Mouse (Mus musculus): ENCODE results near the gene Armh1. TPM values are rescaled to one million over a fixed set of nuclear protein-coding genes. Genes with fewer than 3 reads are reported as not detected.
A peak's percentile ranks its signal among the peaks of the same experiment; 100 is the strongest.

Armh1 gene
- polyA plus RNA-seq, 1 experiment, result not detected

- peaks cover 64% of the 10 kb centered on the region for H3K36me3 ChIP-seq (ENCODE audit: control insufficient read depth, insufficient read depth)
- H3K27me3 ChIP-seq (ENCODE audit: control insufficient read depth, insufficient read depth, insufficient read length), result no peaks in the 10 kb centered on the region
- no peaks in the 10 kb centered on the region for H3K79me3 ChIP-seq (ENCODE audit: low read depth)
- no peak overlapping the region for H3K4me3 ChIP-seq (ENCODE audit: insufficient read depth, poor library complexity, severe bottlenecking)
- no peaks in the 10 kb centered on the region for H3K79me2 ChIP-seq (ENCODE audit: control insufficient read depth, insufficient read depth)
- TF ChIP-seq USF1 (IDR thresholded peaks at IDR 0.05; ENCODE audit: low read depth) (no peak), CTCF (IDR thresholded peaks at IDR 0.05; ENCODE audit: control insufficient read depth, insufficient read depth, insufficient read length) (no peak), MYOG (IDR thresholded peaks at IDR 0.05; ENCODE audit: control insufficient read depth, extremely low read depth, insufficient read length) (no peak), CEBPB (IDR thresholded peaks at IDR 0.05; ENCODE audit: low read depth) (no peak), FOSL1 (IDR thresholded peaks at IDR 0.05; ENCODE audit: insufficient read depth, low read length, poor library complexity, severe bottlenecking) (no peak), MYOD1 (IDR thresholded peaks at IDR 0.05; ENCODE audit: control insufficient read depth, insufficient read length, low read depth) (no peak), MAX (IDR thresholded peaks at IDR 0.05) (no peak)
- H3ac ChIP-seq (ENCODE audit: control insufficient read depth, insufficient read length, low read depth), result no peak overlapping the region
Measured at GRCm38 (mm10) chr4:117276281-117276711, 24.4 kb upstream of the Armh1 start.

GRCm38 (mm10) chr4:117274720-117275119, 22.8 kb upstream of the Armh1 start:
- H3ac ChIP-seq (ENCODE audit: control insufficient read depth, insufficient read length, low read depth), result no peak overlapping the region
- no peaks in the 10 kb centered on the region for H3K79me3 ChIP-seq (ENCODE audit: low read depth)
- no peaks in the 10 kb centered on the region for H3K79me2 ChIP-seq (ENCODE audit: control insufficient read depth, insufficient read depth)
- no peak overlapping the region for H3K4me3 ChIP-seq (ENCODE audit: insufficient read depth, poor library complexity, severe bottlenecking)
- TF ChIP-seq MYOG (IDR thresholded peaks at IDR 0.05; ENCODE audit: control insufficient read depth, extremely low read depth, insufficient read length), result no peak
- TF ChIP-seq CEBPB (IDR thresholded peaks at IDR 0.05; ENCODE audit: low read depth), result no peak
- no peak for TF ChIP-seq MYOD1 (IDR thresholded peaks at IDR 0.05; ENCODE audit: control insufficient read depth, insufficient read length, low read depth)
- no peak for TF ChIP-seq USF1 (IDR thresholded peaks at IDR 0.05; ENCODE audit: low read depth)
- TF ChIP-seq FOSL1 (IDR thresholded peaks at IDR 0.05; ENCODE audit: insufficient read depth, low read length, poor library complexity, severe bottlenecking), result no peak
- no peak for TF ChIP-seq CTCF (IDR thresholded peaks at IDR 0.05; ENCODE audit: control insufficient read depth, insufficient read depth, insufficient read length)
- no peak for TF ChIP-seq MAX (IDR thresholded peaks at IDR 0.05)
- peaks cover 50% of the 10 kb centered on the region for H3K36me3 ChIP-seq (ENCODE audit: control insufficient read depth, insufficient read depth)
- no peaks in the 10 kb centered on the region for H3K27me3 ChIP-seq (ENCODE audit: control insufficient read depth, insufficient read depth, insufficient read length)

- no peak overlapping the region for H3ac ChIP-seq (ENCODE audit: control insufficient read depth, insufficient read length, low read depth)
- TF ChIP-seq MYOD1 (IDR thresholded peaks at IDR 0.05; ENCODE audit: control insufficient read depth, insufficient read length, low read depth), result no peak
- no peak for TF ChIP-seq FOSL1 (IDR thresholded peaks at IDR 0.05; ENCODE audit: insufficient read depth, low read length, poor library complexity, severe bottlenecking)
- no peak for TF ChIP-seq CEBPB (IDR thresholded peaks at IDR 0.05; ENCODE audit: low read depth)
- TF ChIP-seq CTCF (IDR thresholded peaks at IDR 0.05; ENCODE audit: control insufficient read depth, insufficient read depth, insufficient read length), result no peak
- TF ChIP-seq MAX (IDR thresholded peaks at IDR 0.05), result no peak
- TF ChIP-seq USF1 (IDR thresholded peaks at IDR 0.05; ENCODE audit: low read depth), result no peak
- TF ChIP-seq MYOG (IDR thresholded peaks at IDR 0.05; ENCODE audit: control insufficient read depth, extremely low read depth, insufficient read length), result no peak
- peaks cover 38% of the 10 kb centered on the region for H3K36me3 ChIP-seq (ENCODE audit: control insufficient read depth, insufficient read depth)
Measured at GRCm38 (mm10) chr4:117272459-117272858, 20.5 kb upstream of the Armh1 start.

GRCm38 (mm10) chr4:117270278-117270677, 18.4 kb upstream of the Armh1 start:
- Histone ChIP-seq H3K79me2 (ENCODE audit: control insufficient read depth, insufficient read depth) (no peaks in the 10 kb centered on the region), H3ac (ENCODE audit: control insufficient read depth, insufficient read length, low read depth) (no peak overlapping the region), H3K36me3 (ENCODE audit: control insufficient read depth, insufficient read depth) (peaks cover 27% of the 10 kb centered on the region), H3K79me3 (ENCODE audit: low read depth) (no peaks in the 10 kb centered on the region), H3K27me3 (ENCODE audit: control insufficient read depth, insufficient read depth, insufficient read length) (no peaks in the 10 kb centered on the region), H3K4me3 (ENCODE audit: insufficient read depth, poor library complexity, severe bottlenecking) (no peak overlapping the region)
- TF ChIP-seq FOSL1 (IDR thresholded peaks at IDR 0.05; ENCODE audit: insufficient read depth, low read length, poor library complexity, severe bottlenecking) (no peak), CEBPB (IDR thresholded peaks at IDR 0.05; ENCODE audit: low read depth) (no peak), MYOG (IDR thresholded peaks at IDR 0.05; ENCODE audit: control insufficient read depth, extremely low read depth, insufficient read length) (no peak), MYOD1 (IDR thresholded peaks at IDR 0.05; ENCODE audit: control insufficient read depth, insufficient read length, low read depth) (no peak), CTCF (IDR thresholded peaks at IDR 0.05; ENCODE audit: control insufficient read depth, insufficient read depth, insufficient read length) (peak; percentile 77), USF1 (IDR thresholded peaks at IDR 0.05; ENCODE audit: low read depth) (no peak), MAX (IDR thresholded peaks at IDR 0.05) (peak; percentile 60)

More at GRCm38 (mm10) chr4:117272459-117272858, 20.5 kb upstream of the Armh1 start:
- Histone ChIP-seq H3K27me3 (ENCODE audit: control insufficient read depth, insufficient read depth, insufficient read length) (no peaks in the 10 kb centered on the region), H3K4me3 (ENCODE audit: insufficient read depth, poor library complexity, severe bottlenecking) (no peak overlapping the region), H3K79me2 (ENCODE audit: control insufficient read depth, insufficient read depth) (no peaks in the 10 kb centered on the region), H3K79me3 (ENCODE audit: low read depth) (no peaks in the 10 kb centered on the region)

- TF ChIP-seq USF1 (IDR thresholded peaks at IDR 0.05; ENCODE audit: low read depth) (no peak), CTCF (IDR thresholded peaks at IDR 0.05; ENCODE audit: control insufficient read depth, insufficient read depth, insufficient read length) (no peak), MYOD1 (IDR thresholded peaks at IDR 0.05; ENCODE audit: control insufficient read depth, insufficient read length, low read depth) (no peak), CEBPB (IDR thresholded peaks at IDR 0.05; ENCODE audit: low read depth) (no peak), MYOG (IDR thresholded peaks at IDR 0.05; ENCODE audit: control insufficient read depth, extremely low read depth, insufficient read length) (no peak), FOSL1 (IDR thresholded peaks at IDR 0.05; ENCODE audit: insufficient read depth, low read length, poor library complexity, severe bottlenecking) (no peak), MAX (IDR thresholded peaks at IDR 0.05) (no peak)
- Histone ChIP-seq H3K27me3 (ENCODE audit: control insufficient read depth, insufficient read depth, insufficient read length) (no peaks in the 10 kb centered on the region), H3ac (ENCODE audit: control insufficient read depth, insufficient read length, low read depth) (no peak overlapping the region), H3K79me2 (ENCODE audit: control insufficient read depth, insufficient read depth) (no peaks in the 10 kb centered on the region), H3K79me3 (ENCODE audit: low read depth) (no peaks in the 10 kb centered on the region), H3K36me3 (ENCODE audit: control insufficient read depth, insufficient read depth) (peaks cover 11% of the 10 kb centered on the region), H3K4me3 (ENCODE audit: insufficient read depth, poor library complexity, severe bottlenecking) (no peak overlapping the region)
Measured at GRCm38 (mm10) chr4:117267831-117268437, 16.0 kb upstream of the Armh1 start.
